Mouse (Mus musculus) kidney, postnatal 0 days (tissue): Measurements from ENCODE around the gene Dock10. TPM values are rescaled to one million over a fixed set of nuclear protein-coding genes. Genes with fewer than 3 reads are reported as not detected.

Source experiments
- ATAC-seq: fragments of 200-750 bp; cut with Nextera tagmentation; replicated peaks from 2 replicates; pipeline ENCODE4 v1.8.0; 2017; ENCODE audit warnings: low read depth, moderate number of reproducible peaks, moderate TSS enrichment, moderate library complexity; ENCODE audit not compliant: low FRiP score
- DNase-seq: peaks from one replicate; pipeline ENCODE4 v3.0.0-alpha.2; 2016; ENCODE audit warnings: low spot score
- H3K27ac ChIP-seq: fragments of 300-500 bp; sonication (generic); 2 replicates; pipeline ENCODE4 v1.5.1; 2014; ENCODE audit warnings: mild to moderate bottlenecking
- H3K27me3 ChIP-seq: fragments of 300-500 bp; sonication (generic); 2 replicates; pipeline ENCODE4 v1.6.1; 2014; ENCODE audit warnings: low read length, mixed read lengths; ENCODE audit not compliant: insufficient read depth
- H3K36me3 ChIP-seq: fragments of 300-500 bp; sonication (generic); 2 replicates; pipeline ENCODE4 v1.6.1; 2014; ENCODE audit warnings: low read length, mixed read lengths; ENCODE audit not compliant: insufficient read depth
- H3K4me1 ChIP-seq: fragments of 300-500 bp; sonication (generic); replicated peaks from 2 replicates; pipeline ENCODE4 v1.6.1; 2014; ENCODE audit warnings: antibody characterized with exemption, low read length, mixed read lengths; ENCODE audit not compliant: insufficient read depth
- H3K4me2 ChIP-seq: fragments of 300-500 bp; sonication (generic); 2 replicates; pipeline ENCODE4 v1.6.1; 2014; ENCODE audit warnings: mild to moderate bottlenecking, low read length, moderate library complexity, mixed read lengths
- H3K4me3 ChIP-seq: fragments of 300-500 bp; sonication (generic); replicated peaks from 2 replicates; pipeline ENCODE4 v1.5.1; 2014; ENCODE audit warnings: low read depth, low read length
- H3K9ac ChIP-seq: fragments of 300-500 bp; sonication (generic); 2 replicates; pipeline ENCODE4 v1.6.1; 2014; ENCODE audit warnings: low read depth, low read length
- H3K9me3 ChIP-seq: fragments of 300-500 bp; sonication (generic); replicated peaks from 2 replicates; pipeline ENCODE4 v1.6.1; 2016; ENCODE audit warnings: low read length, inconsistent platforms, mixed read lengths
- CTCF ChIP-seq: IDR thresholded peaks from 2 replicates; pipeline ENCODE4 v1.5.1; 2016; ENCODE audit warnings: antibody characterized with exemption, low read depth, mild to moderate bottlenecking, moderate library complexity
- WGBS: fragments of 180-500 bp; shearing (Covaris S2); extraction: QIAGEN DNeasy Blood & Tissue Kit; methylation state at CpG from one replicate; pipeline ENCODE4 v1.1.7; 2014; 5-methylcytosine and 5-hydroxymethylcytosine counted together
- polyA plus RNA-seq: library from polyadenylated mRNA; unstranded; fragments of >200 nt; fragmentation: Nextera tagmentation; extraction: Ambion mirVana; gene quantifications from 2 replicates; pipeline ENCODE4 v1.2.1, GENCODE M21; 2015

The Dock10 gene
- polyA plus RNA-seq, 1 experiment from 2014 or later: 2.6 TPM

DNA sequence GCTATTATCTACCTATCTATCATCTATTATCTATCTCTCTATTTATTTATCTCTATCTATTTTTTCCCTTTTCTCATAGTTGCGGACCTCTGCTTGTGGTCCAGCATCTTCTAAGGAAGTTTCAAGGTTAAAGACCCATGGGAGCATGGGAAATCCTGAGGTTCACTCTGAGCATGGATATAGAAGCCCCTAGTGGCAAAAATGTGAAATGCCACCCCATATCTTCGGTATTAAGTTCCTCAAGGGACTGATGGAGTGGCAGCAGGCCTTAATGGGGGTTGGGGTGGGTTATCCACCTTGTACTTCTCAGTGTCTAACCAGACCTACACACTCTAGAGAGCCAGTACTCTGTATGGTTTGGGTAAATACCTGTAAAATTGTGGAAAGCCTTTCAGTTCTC, 253.6 kb downstream of the Dock10 start:
- ATAC-seq: no peak
- H3K36me3 ChIP-seq: no peaks in the 10 kb centered on the region
- DNase-seq: peak; percentile 24
- H3K4me1 ChIP-seq: no peaks in the 10 kb centered on the region
- H3K4me2 ChIP-seq: no peak overlapping the region
- no peaks in the 10 kb centered on the region for H3K9me3 ChIP-seq
- no peak overlapping the region for H3K4me3 ChIP-seq
- 84% methylated on average over 2 of the region's 2 CpGs for WGBS
- peak; percentile 54 for TF ChIP-seq CTCF
- no peak overlapping the region for H3K9ac ChIP-seq
- no peaks in the 10 kb centered on the region for H3K27me3 ChIP-seq
- H3K27ac ChIP-seq: no peak overlapping the region

GRCm38 (mm10) chr1:80504081-80504480, 254.2 kb downstream of the Dock10 start:
- no peaks in the 10 kb centered on the region for H3K36me3 ChIP-seq
- no peaks in the 10 kb centered on the region for H3K9me3 ChIP-seq
- DNase-seq (no peak), ATAC-seq (no peak)
- 67% methylated on average over 4 of the region's 4 CpGs for WGBS
- no peak overlapping the region for H3K4me2 ChIP-seq
- TF ChIP-seq CTCF: no peak
- no peak overlapping the region for H3K4me3 ChIP-seq
- no peak overlapping the region for H3K27ac ChIP-seq
- H3K4me1 ChIP-seq: no peaks in the 10 kb centered on the region
- no peaks in the 10 kb centered on the region for H3K27me3 ChIP-seq
- H3K9ac ChIP-seq: no peak overlapping the region

DNA sequence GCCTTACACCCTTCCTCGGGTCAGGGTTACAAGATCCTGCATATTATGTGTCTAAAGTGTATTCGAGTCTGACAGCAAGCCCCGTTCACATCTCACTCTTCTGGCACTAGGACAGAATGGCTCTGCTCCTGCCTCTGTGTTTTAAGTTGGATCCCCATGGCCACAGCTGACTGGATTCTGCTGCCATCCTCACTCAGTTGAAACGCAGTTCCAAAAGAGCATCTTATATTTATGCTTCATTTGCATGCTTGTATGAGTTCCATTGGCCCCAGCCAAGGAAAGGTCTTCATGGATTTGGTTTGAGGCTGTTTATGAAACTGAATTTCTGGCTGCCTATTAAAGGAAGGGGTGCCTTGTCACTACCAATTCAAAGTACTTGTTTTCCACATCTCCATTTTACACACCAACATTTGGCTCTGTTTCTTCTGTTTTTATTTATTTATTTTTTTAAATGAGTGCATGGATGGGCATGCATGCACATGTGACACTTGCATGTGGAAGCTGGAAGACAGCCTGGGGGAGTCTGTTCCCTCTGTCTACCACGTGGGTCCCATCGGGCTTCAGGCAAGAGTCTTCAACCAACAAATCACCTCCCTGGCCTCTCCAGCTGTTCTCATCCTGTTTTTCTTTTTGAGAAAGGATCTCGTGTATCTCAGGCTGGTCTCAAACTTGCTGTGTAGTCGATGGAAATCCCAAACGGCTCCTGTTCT, 255.7 kb downstream of the Dock10 start:
- DNase-seq (no peak), ATAC-seq (no peak)
- no peaks in the 10 kb centered on the region for H3K27me3 ChIP-seq
- H3K4me3 ChIP-seq: no peak overlapping the region
- no peaks in the 10 kb centered on the region for H3K36me3 ChIP-seq
- no peak for TF ChIP-seq CTCF
- no peaks in the 10 kb centered on the region for H3K4me1 ChIP-seq
- no peak overlapping the region for H3K27ac ChIP-seq
- H3K9me3 ChIP-seq: no peaks in the 10 kb centered on the region
- H3K9ac ChIP-seq: no peak overlapping the region
- H3K4me2 ChIP-seq: no peak overlapping the region
- 70% methylated on average over 9 of the region's 9 CpGs for WGBS

- no peak overlapping the region for H3K4me3 ChIP-seq
- H3K36me3 ChIP-seq: no peaks in the 10 kb centered on the region
- no peaks in the 10 kb centered on the region for H3K27me3 ChIP-seq
- H3K27ac ChIP-seq: no peak overlapping the region
- 72% methylated on average over 7 of the region's 7 CpGs for WGBS
- H3K4me1 ChIP-seq: no peaks in the 10 kb centered on the region
- H3K9me3 ChIP-seq: no peaks in the 10 kb centered on the region
- ATAC-seq: no peak
- no peak overlapping the region for H3K4me2 ChIP-seq
- no peak for TF ChIP-seq CTCF
- no peak for DNase-seq
- H3K9ac ChIP-seq: no peak overlapping the region
These were observed 259.1 kb downstream of the Dock10 start for GRCm38 (mm10) chr1:80499264-80499663.

DNA sequence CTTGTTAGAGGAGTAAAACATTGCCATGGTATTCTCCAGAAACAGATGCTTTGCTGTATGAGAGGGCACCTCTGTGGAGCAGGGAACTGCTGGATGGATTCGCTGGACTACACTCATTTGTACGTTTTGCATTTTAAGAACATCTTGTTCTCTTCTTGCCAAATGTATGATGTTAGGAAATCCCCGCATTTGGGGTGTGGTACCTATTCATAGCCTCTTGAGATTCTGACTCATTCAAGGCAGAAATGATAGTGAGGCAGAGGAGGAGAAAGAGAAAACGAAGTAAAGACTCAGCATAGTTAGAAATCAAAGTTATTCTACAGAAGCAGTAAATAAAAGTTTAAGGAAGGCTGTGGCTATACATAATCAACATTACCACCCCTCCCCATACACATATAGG, 262.0 kb downstream of the Dock10 start:
- ATAC-seq: no peak
- H3K4me3 ChIP-seq: no peak overlapping the region
- no peak overlapping the region for H3K9ac ChIP-seq
- H3K27ac ChIP-seq: no peak overlapping the region
- H3K9me3 ChIP-seq: no peaks in the 10 kb centered on the region
- H3K4me1 ChIP-seq: no peaks in the 10 kb centered on the region
- DNase-seq: no peak
- no peak for TF ChIP-seq CTCF
- H3K36me3 ChIP-seq: no peaks in the 10 kb centered on the region
- WGBS: 88% methylated on average over 4 of the region's 4 CpGs
- H3K4me2 ChIP-seq: no peak overlapping the region
- H3K27me3 ChIP-seq: no peaks in the 10 kb centered on the region

- ATAC-seq (no peak), DNase-seq (no peak)
- Histone ChIP-seq H3K9ac (no peak overlapping the region), H3K9me3 (no peaks in the 10 kb centered on the region), H3K4me2 (no peak overlapping the region), H3K4me3 (no peak overlapping the region), H3K27me3 (no peaks in the 10 kb centered on the region), H3K4me1 (no peaks in the 10 kb centered on the region), H3K36me3 (no peaks in the 10 kb centered on the region), H3K27ac (no peak overlapping the region)
- WGBS: 72% methylated on average over 5 of the region's 5 CpGs
- no peak for TF ChIP-seq CTCF
These were observed 274.9 kb downstream of the Dock10 start for GRCm38 (mm10) chr1:80483419-80483818.

DNA sequence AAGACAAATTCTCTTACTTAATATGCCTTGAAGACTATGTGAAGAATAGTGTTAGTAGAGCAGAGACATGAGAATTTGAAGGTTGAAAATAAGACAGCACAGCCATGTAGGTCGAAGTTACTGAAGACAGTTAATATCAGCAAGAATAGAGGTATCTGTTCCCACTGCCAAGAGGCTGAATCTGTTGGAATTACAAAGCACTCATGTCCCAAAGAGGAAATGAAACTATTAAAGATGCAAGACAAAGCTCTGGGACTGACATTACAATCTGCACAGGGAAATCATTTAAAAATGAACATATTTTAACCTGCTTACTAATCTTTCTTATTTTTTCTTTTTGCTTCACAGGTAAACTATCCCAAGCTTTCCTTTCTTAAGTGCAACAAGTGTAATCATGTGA, 283.4 kb downstream of the Dock10 start:
- DNase-seq: no peak
- Histone ChIP-seq H3K9ac (no peak overlapping the region), H3K4me3 (no peak overlapping the region), H3K27me3 (no peaks in the 10 kb centered on the region), H3K27ac (no peak overlapping the region), H3K9me3 (no peaks in the 10 kb centered on the region), H3K4me1 (no peaks in the 10 kb centered on the region), H3K4me2 (no peak overlapping the region), H3K36me3 (no peaks in the 10 kb centered on the region)
- no peak for TF ChIP-seq CTCF
- no peak for ATAC-seq
- 64% methylated on average over 1 of the region's 1 CpGs for WGBS
